Mouse (Mus musculus): ENCODE data around the gene Ipo11. TPM values are rescaled to one million over a fixed set of nuclear protein-coding genes. Genes with fewer than 3 reads are reported as not detected.
"Not testable (repeated sequence)": the region's sequence is repeated elsewhere in the genome, so short reads cannot be mapped to it uniquely, and the experiment has no call there.

The Ipo11 gene
- polyA plus RNA-seq, 1 experiment, result 25.1 TPM

GRCm38 (mm10) chr13:106907273-106907672 is 29.5 kb downstream of the Ipo11 start:
- no peak overlapping the region for H3K4me3 ChIP-seq (ENCODE audit: control insufficient read depth, insufficient read depth, low read length)
- WGBS, result 99% methylated on average over 4 of the region's 4 CpGs
- DNase-seq, result no peak
- TF ChIP-seq CTCF (IDR thresholded peaks at IDR 0.05; ENCODE audit: borderline replicate concordance, control insufficient read depth, extremely low read depth, insufficient read depth, low read length, poor library complexity) (no peak), POLR2A (IDR thresholded peaks at IDR 0.05; ENCODE audit: control insufficient read depth, extremely low read depth, insufficient read depth, low read length, poor library complexity) (no peak)
- H3K4me1 ChIP-seq (replicated peaks; ENCODE audit: control insufficient read depth, insufficient read depth, low read length), result no peaks in the 10 kb centered on the region
- no peaks in the 10 kb centered on the region for H3K27me3 ChIP-seq (ENCODE audit: control insufficient read depth, insufficient read depth, low read length)
- H3K27ac ChIP-seq (ENCODE audit: control insufficient read depth, insufficient read depth, low read length), result no peak overlapping the region
- peaks cover 8% of the 10 kb centered on the region for H3K36me3 ChIP-seq (ENCODE audit: control insufficient read depth, insufficient read depth, low read length)

- not testable (repeated sequence) for H3K27me3 ChIP-seq (ENCODE audit: control insufficient read depth, insufficient read depth, low read length); DNase-seq; H3K4me3 ChIP-seq (ENCODE audit: control insufficient read depth, insufficient read depth, low read length); H3K27ac ChIP-seq (ENCODE audit: control insufficient read depth, insufficient read depth, low read length); H3K4me1 ChIP-seq (replicated peaks; ENCODE audit: control insufficient read depth, insufficient read depth, low read length); H3K36me3 ChIP-seq (ENCODE audit: control insufficient read depth, insufficient read depth, low read length)
- 98% methylated on average over 6 of the region's 6 CpGs for WGBS
Measured at GRCm38 (mm10) chr13:106905154-106905553, 31.6 kb downstream of the Ipo11 start.

- TF ChIP-seq CTCF (IDR thresholded peaks at IDR 0.05; ENCODE audit: borderline replicate concordance, control insufficient read depth, extremely low read depth, insufficient read depth, low read length, poor library complexity) (no peak), POLR2A (IDR thresholded peaks at IDR 0.05; ENCODE audit: control insufficient read depth, extremely low read depth, insufficient read depth, low read length, poor library complexity) (no peak)
- DNase-seq, result no peak
- Histone ChIP-seq H3K4me1 (replicated peaks; ENCODE audit: control insufficient read depth, insufficient read depth, low read length) (no peaks in the 10 kb centered on the region), H3K4me3 (ENCODE audit: control insufficient read depth, insufficient read depth, low read length) (no peak overlapping the region), H3K27ac (ENCODE audit: control insufficient read depth, insufficient read depth, low read length) (no peak overlapping the region), H3K36me3 (ENCODE audit: control insufficient read depth, insufficient read depth, low read length) (peaks cover 2% of the 10 kb centered on the region), H3K27me3 (ENCODE audit: control insufficient read depth, insufficient read depth, low read length) (no peaks in the 10 kb centered on the region)
- 97% methylated on average over 3 of the region's 3 CpGs for WGBS
Measured at GRCm38 (mm10) chr13:106904637-106905036, 32.1 kb downstream of the Ipo11 start.

GRCm38 (mm10) chr13:106894284-106894683 is 42.5 kb downstream of the Ipo11 start:
- no peaks in the 10 kb centered on the region for H3K36me3 ChIP-seq (ENCODE audit: control insufficient read depth, insufficient read depth, low read length)
- no peak for TF ChIP-seq POLR2A (IDR thresholded peaks at IDR 0.05; ENCODE audit: control insufficient read depth, extremely low read depth, insufficient read depth, low read length, poor library complexity)
- no peak for TF ChIP-seq CTCF (IDR thresholded peaks at IDR 0.05; ENCODE audit: borderline replicate concordance, control insufficient read depth, extremely low read depth, insufficient read depth, low read length, poor library complexity)
- 95% methylated on average over 2 of the region's 2 CpGs for WGBS

GRCm38 (mm10) chr13:106893701-106894100 is 43.1 kb downstream of the Ipo11 start:
- no peaks in the 10 kb centered on the region for H3K27me3 ChIP-seq (ENCODE audit: control insufficient read depth, insufficient read depth, low read length)
- TF ChIP-seq CTCF (IDR thresholded peaks at IDR 0.05; ENCODE audit: borderline replicate concordance, control insufficient read depth, extremely low read depth, insufficient read depth, low read length, poor library complexity) (no peak), POLR2A (IDR thresholded peaks at IDR 0.05; ENCODE audit: control insufficient read depth, extremely low read depth, insufficient read depth, low read length, poor library complexity) (no peak)
- H3K36me3 ChIP-seq (ENCODE audit: control insufficient read depth, insufficient read depth, low read length), result no peaks in the 10 kb centered on the region
- no peaks in the 10 kb centered on the region for H3K4me1 ChIP-seq (replicated peaks; ENCODE audit: control insufficient read depth, insufficient read depth, low read length)
- no peak for DNase-seq
- whole genome bisulfite sequencing, result 93% methylated on average over 5 of the region's 5 CpGs
- no peak overlapping the region for H3K4me3 ChIP-seq (ENCODE audit: control insufficient read depth, insufficient read depth, low read length)
- no peak overlapping the region for H3K27ac ChIP-seq (ENCODE audit: control insufficient read depth, insufficient read depth, low read length)

More at GRCm38 (mm10) chr13:106894284-106894683, 42.5 kb downstream of the Ipo11 start:
- no peaks in the 10 kb centered on the region for H3K4me1 ChIP-seq (replicated peaks; ENCODE audit: control insufficient read depth, insufficient read depth, low read length)
- DNase-seq, result peak; percentile 16
- H3K4me3 ChIP-seq (ENCODE audit: control insufficient read depth, insufficient read depth, low read length), result no peak overlapping the region
- no peak overlapping the region for H3K27ac ChIP-seq (ENCODE audit: control insufficient read depth, insufficient read depth, low read length)
- no peaks in the 10 kb centered on the region for H3K27me3 ChIP-seq (ENCODE audit: control insufficient read depth, insufficient read depth, low read length)

- WGBS, result 95% methylated on average over 9 of the region's 9 CpGs
- Histone ChIP-seq H3K36me3 (ENCODE audit: control insufficient read depth, insufficient read depth, low read length) (no peaks in the 10 kb centered on the region), H3K4me3 (ENCODE audit: control insufficient read depth, insufficient read depth, low read length) (no peak overlapping the region), H3K27ac (ENCODE audit: control insufficient read depth, insufficient read depth, low read length) (no peak overlapping the region), H3K4me1 (replicated peaks; ENCODE audit: control insufficient read depth, insufficient read depth, low read length) (no peaks in the 10 kb centered on the region), H3K27me3 (ENCODE audit: control insufficient read depth, insufficient read depth, low read length) (no peaks in the 10 kb centered on the region)
- no peak for DNase-seq
- TF ChIP-seq POLR2A (IDR thresholded peaks at IDR 0.05; ENCODE audit: control insufficient read depth, extremely low read depth, insufficient read depth, low read length, poor library complexity), result no peak
- TF ChIP-seq CTCF (IDR thresholded peaks at IDR 0.05; ENCODE audit: borderline replicate concordance, control insufficient read depth, extremely low read depth, insufficient read depth, low read length, poor library complexity), result no peak
Measured at GRCm38 (mm10) chr13:106893196-106893595, 43.6 kb downstream of the Ipo11 start.

GRCm38 (mm10) chr13:106887364-106887763 is 49.4 kb downstream of the Ipo11 start:
- no peaks in the 10 kb centered on the region for H3K27me3 ChIP-seq (ENCODE audit: control insufficient read depth, insufficient read depth, low read length)
- no peaks in the 10 kb centered on the region for H3K4me1 ChIP-seq (replicated peaks; ENCODE audit: control insufficient read depth, insufficient read depth, low read length)
- no peak for DNase-seq
- no peak for TF ChIP-seq POLR2A (IDR thresholded peaks at IDR 0.05; ENCODE audit: control insufficient read depth, extremely low read depth, insufficient read depth, low read length, poor library complexity)
- no peak for TF ChIP-seq CTCF (IDR thresholded peaks at IDR 0.05; ENCODE audit: borderline replicate concordance, control insufficient read depth, extremely low read depth, insufficient read depth, low read length, poor library complexity)
- H3K4me3 ChIP-seq (ENCODE audit: control insufficient read depth, insufficient read depth, low read length), result no peak overlapping the region
- no peak overlapping the region for H3K27ac ChIP-seq (ENCODE audit: control insufficient read depth, insufficient read depth, low read length)
- 97% methylated on average over 2 of the region's 2 CpGs for WGBS
- H3K36me3 ChIP-seq (ENCODE audit: control insufficient read depth, insufficient read depth, low read length), result no peaks in the 10 kb centered on the region

Data from thymus, adult 2 months (tissue).